Mouse (Mus musculus): ENCODE measurements around the gene Rasgrp2.

GRCm38 (mm10) chr19:6420481-6421210 lies 21.5 kb downstream of the Rasgrp2 start:
- TF ChIP-seq CTCF (IDR thresholded peaks at IDR 0.05; ENCODE audit: borderline replicate concordance, extremely low read depth, insufficient read depth, insufficient read length) (no peak), POLR2A (IDR thresholded peaks at IDR 0.05; ENCODE audit: borderline replicate concordance, extremely low read depth, insufficient read depth, insufficient read length, poor library complexity, severe bottlenecking) (no peak)

Data from brain, embryonic 14.5 days (tissue).